Mouse (Mus musculus) forebrain, embryonic 10.5 days (tissue): ENCODE measurements around the gene Pdzd7. TPM values are rescaled to one million over a fixed set of nuclear protein-coding genes. Genes with fewer than 3 reads are reported as not detected.
A peak's percentile ranks its signal among the peaks of the same experiment; 100 is the strongest.

Source experiments
- DNase-seq: peaks from one replicate; pipeline ENCODE4 v3.0.0-alpha.2; 2017; ENCODE audit warnings: low spot score; ENCODE audit errors: extremely low spot score
- H3K27ac ChIP-seq: fragments of 300-500 bp; sonication (generic); 2 replicates; pipeline ENCODE4 v1.5.1; 2016; ENCODE audit warnings: mild to moderate bottlenecking
- H3K27me3 ChIP-seq: fragments of 300-500 bp; sonication (generic); 2 replicates; pipeline ENCODE4 v1.6.1; 2016; ENCODE audit warnings: mild to moderate bottlenecking; ENCODE audit not compliant: poor library complexity, severe bottlenecking
- H3K36me3 ChIP-seq: fragments of 300-500 bp; sonication (generic); replicated peaks from 2 replicates; pipeline ENCODE4 v1.6.1; 2016; ENCODE audit warnings: mild to moderate bottlenecking, moderate library complexity
- H3K4me1 ChIP-seq: fragments of 300-500 bp; sonication (generic); 2 replicates; pipeline ENCODE4 v1.6.1; 2016
- H3K4me3 ChIP-seq: fragments of 300-500 bp; sonication (generic); 2 replicates; pipeline ENCODE4 v1.5.1; 2016; ENCODE audit warnings: mild to moderate bottlenecking, moderate library complexity
- H3K9me3 ChIP-seq: fragments of 300-500 bp; sonication (generic); 2 replicates; pipeline ENCODE4 v1.6.1; 2016; ENCODE audit warnings: mild to moderate bottlenecking, moderate library complexity
- WGBS: fragments of 180-500 bp; shearing (Covaris S2); methylation state at CpG from one replicate; pipeline ENCODE4 v1.1.7; 2016; 5-methylcytosine and 5-hydroxymethylcytosine counted together
- polyA plus RNA-seq: library from polyadenylated mRNA; unstranded; fragments of >200 nt; fragmentation: Nextera tagmentation; extraction: Ambion mirVana; gene quantifications from 2 replicates; pipeline ENCODE4 v1.2.1, GENCODE M21; 2016

The Pdzd7 gene
- 0.15 and 0.25 TPM in 2 replicates for polyA plus RNA-seq

DNA sequence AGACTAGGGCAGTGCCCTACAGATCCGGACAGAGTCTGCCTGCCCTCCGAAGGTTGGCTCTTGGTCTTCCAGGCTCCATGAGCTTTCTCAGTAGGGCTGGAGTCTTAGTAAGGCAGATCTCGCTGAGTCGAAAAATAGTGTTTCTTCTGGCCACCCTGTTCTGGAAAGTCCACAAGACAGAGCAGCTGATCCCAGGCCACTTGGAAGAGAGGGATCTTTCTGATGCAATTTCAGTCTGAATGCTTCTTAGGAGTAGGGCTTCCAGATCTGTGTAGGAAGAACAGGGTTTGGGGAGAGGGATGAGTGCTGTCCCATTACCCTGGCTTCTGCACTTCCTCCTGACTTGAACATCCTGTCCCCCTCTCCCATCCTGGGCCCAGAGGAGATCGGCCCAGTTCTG is at the start of gene Pdzd7:
Pdzd7 (minus strand) TSS at position 67 of the 400 bp plus-strand sequence.
- H3K27ac ChIP-seq, result no peak within 1 kb of the TSS
- H3K4me1 ChIP-seq, result peaks cover 37% of the 10 kb centered on the region
- no peaks in the 10 kb centered on the region for H3K36me3 ChIP-seq
- H3K27me3 ChIP-seq, result peaks cover 86% of the 10 kb centered on the region
- H3K4me3 ChIP-seq, result peak within 1 kb of the TSS; percentile 65
- 87% methylated on average over 5 of the region's 5 CpGs for WGBS
- no peaks in the 10 kb centered on the region for H3K9me3 ChIP-seq
- no peak for DNase-seq

DNA sequence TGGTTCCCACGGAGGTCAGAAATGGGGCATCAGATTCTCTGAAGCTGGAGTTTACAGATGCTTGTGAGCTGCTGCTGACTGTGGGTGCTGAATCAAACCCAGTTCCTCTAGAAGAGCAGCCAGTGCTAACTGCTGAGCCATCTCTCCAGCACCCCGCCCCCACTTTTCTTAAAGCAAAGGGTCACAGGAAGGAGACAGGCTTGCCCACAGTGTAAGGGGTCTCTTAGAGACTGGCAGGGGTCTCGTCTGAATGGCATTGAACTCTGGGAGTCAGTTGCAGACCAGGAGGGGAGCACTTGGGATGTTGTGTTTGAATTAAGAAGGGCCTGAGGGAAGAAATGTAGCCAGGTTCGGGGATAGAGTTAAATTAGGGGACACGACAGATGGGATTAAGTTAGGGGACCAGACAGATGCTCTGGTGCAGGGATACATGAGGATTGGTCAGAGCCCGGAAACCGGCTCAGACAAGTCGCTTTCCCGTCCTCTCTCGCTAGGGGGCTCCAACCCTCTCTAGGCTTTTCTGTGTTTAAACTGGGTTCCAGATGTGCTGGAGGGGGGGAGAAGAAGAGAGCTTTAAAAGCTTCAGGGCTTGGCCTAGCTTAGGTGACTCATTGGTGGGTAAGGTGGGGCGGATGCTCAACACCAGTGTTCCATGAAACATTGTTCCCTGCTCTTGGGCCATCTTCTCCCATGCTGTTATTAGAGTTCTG is 36.5 kb upstream of the Pdzd7 start:
- Histone ChIP-seq H3K36me3 (no peaks in the 10 kb centered on the region), H3K9me3 (no peaks in the 10 kb centered on the region), H3K27ac (no peak overlapping the region), H3K4me3 (no peak overlapping the region), H3K4me1 (peaks cover 52% of the 10 kb centered on the region), H3K27me3 (peaks cover 100% of the 10 kb centered on the region)
- 16% methylated on average over 11 of the region's 11 CpGs for WGBS
- peak; percentile 55 for DNase-seq

DNA sequence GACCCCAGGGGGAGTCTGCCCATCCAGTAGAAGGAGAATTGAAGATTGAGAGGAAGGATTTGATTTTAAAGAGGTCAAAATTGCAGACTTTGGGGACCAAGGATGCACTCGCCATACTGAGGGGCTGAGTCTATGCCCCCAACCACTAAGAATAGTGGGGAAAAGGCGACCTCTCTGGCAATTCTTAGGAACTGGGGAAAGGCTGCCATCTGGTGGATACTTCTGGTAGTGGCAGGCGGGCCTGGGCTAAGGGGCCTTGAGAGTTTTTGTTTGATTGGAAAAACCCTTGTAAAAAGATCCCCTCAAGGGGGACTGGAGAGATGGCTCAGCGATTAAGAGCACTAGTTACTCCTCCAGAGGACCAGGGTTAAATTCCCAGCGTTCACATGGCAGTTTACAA is 35.8 kb upstream of the Pdzd7 start:
- Histone ChIP-seq H3K27me3 (peaks cover 100% of the 10 kb centered on the region), H3K36me3 (no peaks in the 10 kb centered on the region), H3K4me1 (peaks cover 59% of the 10 kb centered on the region), H3K27ac (no peak overlapping the region), H3K9me3 (no peaks in the 10 kb centered on the region), H3K4me3 (peak overlapping the region; percentile 42)
- DNase-seq, result peak; percentile 78
- WGBS, result under 1% methylated on average over 5 of the region's 5 CpGs

DNA sequence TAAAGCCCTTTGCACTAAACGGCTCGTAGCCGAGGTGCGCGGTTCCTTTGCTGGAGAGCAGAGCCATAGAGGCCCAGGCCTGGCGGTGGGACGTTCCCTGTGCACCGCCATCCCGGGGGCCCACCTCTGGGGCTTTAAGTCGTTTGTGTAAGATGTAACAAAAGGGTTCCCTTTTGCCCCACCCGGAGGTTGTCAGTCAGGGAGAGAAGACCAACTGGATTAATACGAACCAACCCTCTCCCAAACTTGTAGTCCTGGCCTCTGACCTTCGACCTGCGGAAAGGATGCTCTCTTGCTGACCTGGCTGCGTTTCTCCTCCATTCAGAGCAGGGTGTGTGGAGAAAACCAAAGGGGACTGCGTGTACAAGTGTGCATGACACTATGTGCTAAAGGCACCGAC is 35.2 kb upstream of the Pdzd7 start:
- Histone ChIP-seq H3K27ac (no peak overlapping the region), H3K27me3 (peaks cover 100% of the 10 kb centered on the region), H3K4me3 (peak overlapping the region; percentile 42), H3K9me3 (no peaks in the 10 kb centered on the region), H3K4me1 (peaks cover 64% of the 10 kb centered on the region), H3K36me3 (no peaks in the 10 kb centered on the region)
- 0% methylated on average over 17 of the region's 17 CpGs for WGBS
- peak; percentile 34 for DNase-seq

DNA sequence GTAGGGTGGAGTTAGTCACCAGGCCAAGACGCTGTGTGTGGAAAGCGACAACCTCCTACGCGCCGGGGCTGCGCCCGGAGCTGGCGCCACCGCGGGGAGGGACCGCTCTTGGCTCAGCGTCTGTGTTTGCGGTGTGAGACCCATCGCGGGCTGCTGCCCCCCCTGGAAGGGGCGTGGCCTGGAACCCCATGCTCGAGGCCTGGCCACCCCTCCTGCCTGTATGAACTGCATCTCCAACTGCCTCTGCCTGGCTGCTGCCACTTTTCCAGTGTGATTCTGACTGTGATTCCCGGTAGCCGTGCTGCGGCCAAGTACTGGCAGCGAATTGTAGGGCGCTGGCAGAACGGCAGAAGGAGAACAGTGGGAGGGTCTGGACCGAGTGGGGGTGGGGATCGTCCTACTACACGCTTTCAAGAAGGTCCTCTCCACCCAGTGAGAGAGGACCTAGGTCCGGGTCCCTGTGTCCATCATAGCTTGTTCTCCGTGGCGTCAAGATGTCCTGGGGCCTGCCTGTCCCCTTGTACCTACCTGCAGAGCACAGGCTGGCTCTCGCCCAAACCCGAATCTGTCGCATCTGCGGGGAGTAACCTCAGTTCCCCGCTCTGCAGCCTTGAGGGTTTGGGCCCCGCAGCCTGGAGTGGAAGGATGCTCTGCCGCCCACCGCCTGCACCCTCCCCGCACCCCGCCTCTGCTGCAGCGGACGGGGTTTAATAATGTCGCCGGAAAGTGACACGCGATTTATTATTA is 34.4 kb upstream of the Pdzd7 start:
- no peaks in the 10 kb centered on the region for H3K36me3 ChIP-seq
- peak; percentile 47 for DNase-seq
- peak overlapping the region; percentile 42 for H3K4me3 ChIP-seq
- WGBS, result under 1% methylated on average over 45 of the region's 45 CpGs
- peaks cover 71% of the 10 kb centered on the region for H3K4me1 ChIP-seq
- peaks cover 99% of the 10 kb centered on the region for H3K27me3 ChIP-seq
- H3K27ac ChIP-seq, result no peak overlapping the region
- H3K9me3 ChIP-seq, result no peaks in the 10 kb centered on the region

DNA sequence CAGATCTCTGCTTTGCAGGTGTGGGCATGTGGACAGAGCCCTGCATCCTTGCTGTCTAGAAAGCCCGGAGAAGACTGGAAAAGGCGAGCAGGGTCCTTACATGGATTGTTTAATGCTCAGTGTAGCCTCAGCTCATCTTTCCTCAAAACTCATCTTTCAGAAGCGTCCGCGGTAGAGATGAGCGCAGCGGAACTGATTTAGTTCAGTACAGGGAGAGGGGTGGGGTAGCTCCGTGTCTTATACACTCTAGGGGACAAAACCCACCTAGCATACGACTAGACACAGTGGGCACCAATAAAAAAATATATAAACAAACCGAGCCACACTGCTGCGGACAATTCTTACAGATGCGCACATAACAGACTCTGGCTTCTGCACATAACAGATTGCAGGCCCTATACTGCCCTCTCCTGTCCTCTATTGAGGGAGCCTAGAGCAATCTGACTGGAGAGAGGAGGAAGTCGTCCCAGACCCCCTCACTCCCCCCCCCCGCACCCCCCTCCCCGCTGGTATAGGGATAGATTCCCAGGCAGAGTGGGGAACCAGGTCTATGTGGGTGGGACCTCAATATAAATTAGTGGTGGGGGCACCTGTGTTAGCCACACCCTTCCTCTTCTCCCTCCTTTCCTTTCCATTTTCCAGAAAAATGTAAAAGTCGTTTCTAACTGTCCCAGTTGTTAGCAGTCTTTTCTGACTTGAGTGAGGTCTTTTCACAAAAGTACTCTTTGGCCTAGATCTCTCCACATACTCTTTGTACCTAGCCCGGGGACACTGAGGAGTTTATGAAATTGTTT is 33.7 kb upstream of the Pdzd7 start:
- no peaks in the 10 kb centered on the region for H3K36me3 ChIP-seq
- WGBS, result 4% methylated on average over 17 of the region's 17 CpGs
- H3K4me1 ChIP-seq, result peaks cover 73% of the 10 kb centered on the region

DNA sequence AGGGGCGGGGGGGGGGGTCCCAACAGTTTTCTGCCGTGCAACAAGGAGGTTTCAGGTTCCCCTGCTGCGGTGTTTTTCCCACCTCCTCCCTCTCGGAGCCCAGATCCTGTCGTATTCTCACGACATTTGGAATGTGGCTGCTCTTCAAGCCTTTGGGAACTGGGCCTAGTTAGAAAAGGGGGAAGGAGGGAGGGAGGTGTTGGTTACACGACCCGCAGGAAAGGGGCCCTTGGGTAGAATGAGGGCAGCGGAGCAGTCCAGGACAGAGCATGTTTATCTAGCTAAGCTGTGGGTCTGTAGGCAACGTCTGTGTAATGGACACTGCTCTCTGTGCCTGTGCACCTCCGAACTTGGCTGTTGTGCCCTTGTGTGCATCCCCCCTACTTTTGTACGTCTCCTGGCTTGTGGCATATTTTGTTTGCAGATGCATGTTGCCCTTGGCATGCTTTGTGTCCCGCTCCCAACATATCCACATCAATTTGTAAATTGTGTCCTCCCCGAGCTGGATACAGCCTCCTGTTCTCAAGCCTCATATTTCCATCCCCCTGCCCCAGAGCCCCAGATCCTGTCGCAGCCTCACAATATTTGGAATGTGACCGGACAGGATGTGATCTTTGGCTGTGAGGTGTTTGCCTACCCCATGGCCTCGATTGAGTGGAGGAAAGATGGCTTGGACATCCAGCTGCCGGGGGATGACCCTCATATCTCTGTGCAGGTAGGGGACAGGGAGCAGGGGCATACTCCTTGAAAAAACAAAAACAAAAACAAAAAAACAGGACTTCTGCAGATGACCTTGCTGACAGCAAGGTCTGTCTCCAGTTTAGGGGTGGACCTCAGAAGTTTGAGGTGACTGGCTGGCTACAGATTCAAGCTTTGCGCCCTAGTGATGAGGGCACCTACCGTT is 32.5 kb upstream of the Pdzd7 start:
- Histone ChIP-seq H3K9me3 (no peaks in the 10 kb centered on the region), H3K36me3 (no peaks in the 10 kb centered on the region), H3K4me1 (peaks cover 71% of the 10 kb centered on the region), H3K4me3 (no peak overlapping the region), H3K27ac (no peak overlapping the region), H3K27me3 (peaks cover 90% of the 10 kb centered on the region)
- DNase-seq, result peak; percentile 33
- whole genome bisulfite sequencing, result 5% methylated on average over 20 of the region's 20 CpGs

More for the DNA sequence above, 33.7 kb upstream of the Pdzd7 start:
- peak overlapping the region; percentile 42 for H3K4me3 ChIP-seq
- DNase-seq, result peak; percentile 35
- peaks cover 92% of the 10 kb centered on the region for H3K27me3 ChIP-seq
- H3K9me3 ChIP-seq, result no peaks in the 10 kb centered on the region
- no peak overlapping the region for H3K27ac ChIP-seq

DNA sequence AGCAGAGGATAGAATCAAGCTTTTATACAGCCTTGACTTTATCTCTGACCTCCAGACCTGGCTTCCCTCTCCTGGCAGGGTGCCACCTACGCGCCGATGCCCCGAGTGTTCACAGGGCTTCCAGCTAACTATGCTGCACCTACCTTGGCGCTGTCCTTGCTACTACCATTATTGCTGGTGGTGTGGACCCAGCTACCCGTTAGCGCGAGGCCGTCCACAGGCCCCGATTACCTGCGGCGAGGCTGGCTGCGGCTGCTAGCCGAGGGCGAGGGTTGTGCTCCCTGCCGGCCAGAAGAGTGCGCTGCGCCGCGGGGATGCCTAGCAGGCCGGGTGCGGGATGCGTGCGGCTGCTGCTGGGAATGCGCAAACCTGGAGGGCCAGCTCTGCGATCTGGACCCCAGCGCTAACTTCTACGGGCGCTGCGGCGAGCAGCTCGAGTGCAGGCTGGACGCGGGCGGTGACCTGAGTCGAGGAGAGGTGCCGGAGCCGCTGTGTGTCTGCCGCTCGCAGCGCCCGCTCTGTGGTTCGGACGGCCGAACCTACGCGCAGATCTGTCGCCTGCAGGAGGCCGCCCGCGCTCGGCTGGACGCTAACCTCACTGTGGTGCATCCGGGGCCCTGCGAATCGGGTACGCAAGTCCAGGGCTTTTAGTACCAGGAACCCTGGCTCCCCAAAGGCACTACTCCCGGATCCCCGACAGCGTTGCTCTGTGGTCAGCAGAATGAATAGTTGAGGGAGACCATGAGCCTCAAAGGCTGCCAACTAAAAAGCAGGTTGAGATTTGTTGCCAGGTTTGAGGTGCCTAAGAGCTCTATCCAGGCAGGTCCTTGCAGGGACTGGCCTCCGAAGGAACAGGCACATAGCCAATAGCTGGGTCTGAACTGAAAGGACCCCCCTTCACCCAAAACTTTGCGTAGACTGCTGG is 31.3 kb upstream of the Pdzd7 start:
- H3K4me3 ChIP-seq, result peak overlapping the region; percentile 62
- under 1% methylated on average over 62 of the region's 62 CpGs for WGBS
- DNase-seq, result peak; percentile 69
- H3K36me3 ChIP-seq, result no peaks in the 10 kb centered on the region
- peak overlapping the region; percentile 58; the same call in 1 of the 2 replicates for H3K27ac ChIP-seq
- H3K4me1 ChIP-seq, result peaks cover 71% of the 10 kb centered on the region
- H3K9me3 ChIP-seq, result no peaks in the 10 kb centered on the region
- peaks cover 89% of the 10 kb centered on the region for H3K27me3 ChIP-seq

DNA sequence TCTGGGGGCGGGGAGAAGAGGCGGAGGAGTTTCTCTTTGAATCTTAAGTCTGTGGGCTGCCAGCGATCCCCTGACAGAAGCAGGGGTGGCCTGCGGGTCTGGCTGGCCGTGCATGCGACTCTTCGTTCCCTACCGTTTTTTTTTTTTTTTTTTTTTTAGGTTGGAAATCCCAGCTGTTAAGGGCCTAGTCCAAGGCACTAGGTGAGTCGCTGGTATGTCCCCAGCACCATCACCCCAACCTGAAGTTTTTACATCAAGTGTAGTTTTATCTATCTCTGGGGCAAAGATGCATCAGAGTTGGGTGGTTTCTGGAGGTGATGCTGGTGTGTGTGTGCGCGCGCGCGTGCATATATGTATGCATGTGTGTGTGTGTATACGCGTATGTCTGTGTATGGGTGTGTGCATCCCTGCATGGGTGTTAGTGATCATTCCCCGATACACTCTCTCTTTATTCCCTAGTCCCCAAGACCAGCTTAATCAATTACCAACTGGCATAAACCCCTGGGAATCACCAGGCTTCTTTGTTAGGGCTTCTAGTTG is 30.6 kb upstream of the Pdzd7 start:
- peak; percentile 35 for DNase-seq
- no peaks in the 10 kb centered on the region for H3K9me3 ChIP-seq
- peaks cover 89% of the 10 kb centered on the region for H3K27me3 ChIP-seq
- peaks cover 68% of the 10 kb centered on the region for H3K4me1 ChIP-seq
- no peak overlapping the region for H3K27ac ChIP-seq
- peak overlapping the region; percentile 62 for H3K4me3 ChIP-seq
- WGBS, result 6% methylated on average over 17 of the region's 17 CpGs
- H3K36me3 ChIP-seq, result no peaks in the 10 kb centered on the region

DNA sequence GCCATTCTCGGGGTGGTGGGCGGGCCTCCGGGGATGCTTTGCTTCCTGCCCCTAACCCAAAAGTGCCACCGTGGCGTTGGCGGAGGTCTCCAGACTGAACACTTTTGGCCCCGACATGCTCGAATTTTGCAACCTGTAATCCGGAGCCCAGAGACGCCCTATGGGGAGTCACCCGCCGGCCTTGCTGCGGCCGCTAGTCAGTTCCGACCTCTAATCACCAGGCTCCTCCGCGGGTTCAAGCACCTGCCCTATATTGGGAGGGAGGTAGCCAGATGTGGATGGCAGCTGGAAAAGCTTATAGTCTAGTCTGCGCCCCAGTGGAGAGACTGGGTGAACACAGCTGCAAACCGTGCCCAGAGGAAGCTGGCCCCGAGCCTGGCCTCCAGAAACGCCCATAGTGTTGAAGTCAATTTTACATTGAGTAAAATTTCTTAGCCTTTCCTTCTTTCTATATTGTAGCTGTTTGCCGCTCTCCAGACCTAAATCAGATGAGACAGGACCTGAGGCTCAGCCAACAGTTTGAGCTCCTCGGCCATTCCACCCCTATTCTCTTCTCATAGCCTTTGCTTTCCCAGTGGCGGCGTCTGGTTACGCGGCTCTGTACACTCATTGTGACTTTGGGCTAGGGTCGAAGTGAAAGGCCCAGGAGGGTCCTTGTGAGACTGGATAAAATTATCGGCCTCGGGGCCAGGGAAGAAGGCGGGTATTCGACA is 30.0 kb upstream of the Pdzd7 start:
- peaks cover 89% of the 10 kb centered on the region for H3K27me3 ChIP-seq
- peak; percentile 35 for DNase-seq
- H3K9me3 ChIP-seq, result no peaks in the 10 kb centered on the region
- WGBS, result under 1% methylated on average over 32 of the region's 32 CpGs
- peak overlapping the region; percentile 91 for H3K27ac ChIP-seq
- H3K4me3 ChIP-seq, result peak overlapping the region; percentile 62
- H3K4me1 ChIP-seq, result peaks cover 68% of the 10 kb centered on the region
- no peaks in the 10 kb centered on the region for H3K36me3 ChIP-seq
